Mouse (Mus musculus) thymus, postnatal 4 days (tissue): ENCODE results near the gene Neb.
A peak's percentile ranks its signal among the peaks of the same experiment; 100 is the strongest.

Source experiments
- DNase-seq: peaks from one replicate; pipeline ENCODE4 v3.0.0; 2021

Gene Neb

GRCm38 (mm10) chr2:52372480-52372879, 5.8 kb downstream of the Neb start:
- DNase-seq: no peak

- DNase-seq: no peak
Observed at GRCm38 (mm10) chr2:52372080-52372479, 6.2 kb downstream of the Neb start.

GRCm38 (mm10) chr2:52371066-52371465, 7.2 kb downstream of the Neb start:
- DNase-seq: no peak

GRCm38 (mm10) chr2:52369622-52370021, 8.7 kb downstream of the Neb start:
- no peak for DNase-seq

GRCm38 (mm10) chr2:52367665-52368064, 10.6 kb downstream of the Neb start:
- no peak for DNase-seq

- no peak for DNase-seq
Observed at GRCm38 (mm10) chr2:52367248-52367647, 11.0 kb downstream of the Neb start.

GRCm38 (mm10) chr2:52361086-52361485, 17.2 kb downstream of the Neb start:
- DNase-seq: no peak

GRCm38 (mm10) chr2:52359722-52360121, 18.6 kb downstream of the Neb start:
- DNase-seq: no peak

- DNase-seq: no peak
Observed at GRCm38 (mm10) chr2:52358156-52358555, 20.1 kb downstream of the Neb start.

- DNase-seq: no peak
Observed at GRCm38 (mm10) chr2:52351029-52351428, 27.2 kb downstream of the Neb start.

GRCm38 (mm10) chr2:52340990-52341389, 37.3 kb downstream of the Neb start:
- no peak for DNase-seq

- DNase-seq: no peak
Observed at GRCm38 (mm10) chr2:52335556-52335955, 42.7 kb downstream of the Neb start.

GRCm38 (mm10) chr2:52335087-52335486, 43.2 kb downstream of the Neb start:
- no peak for DNase-seq

GRCm38 (mm10) chr2:52333535-52333934, 44.7 kb downstream of the Neb start:
- no peak for DNase-seq

GRCm38 (mm10) chr2:52331761-52332160, 46.5 kb downstream of the Neb start:
- no peak for DNase-seq

GRCm38 (mm10) chr2:52327244-52327815, 50.9 kb downstream of the Neb start:
- no peak for DNase-seq

- no peak for DNase-seq
Observed at GRCm38 (mm10) chr2:52321866-52322265, 56.4 kb downstream of the Neb start.

GRCm38 (mm10) chr2:52320175-52320574, 58.1 kb downstream of the Neb start:
- no peak for DNase-seq

GRCm38 (mm10) chr2:52319020-52319567, 59.2 kb downstream of the Neb start:
- no peak for DNase-seq

GRCm38 (mm10) chr2:52317471-52317870, 60.8 kb downstream of the Neb start:
- DNase-seq: no peak

- no peak for DNase-seq
Observed at GRCm38 (mm10) chr2:52315737-52316136, 62.5 kb downstream of the Neb start.

- peak; percentile 15 for DNase-seq
Observed at GRCm38 (mm10) chr2:52314922-52315730, 63.1 kb downstream of the Neb start.

- DNase-seq: no peak
Observed at GRCm38 (mm10) chr2:52310757-52311156, 67.5 kb downstream of the Neb start.

GRCm38 (mm10) chr2:52306635-52307034, 71.6 kb downstream of the Neb start:
- DNase-seq: no peak
